Mouse (Mus musculus) hematopoietic multipotent progenitor cell, adult 10-12 weeks (in vitro differentiated cells): ENCODE measurements around the gene Dok1. TPM values are rescaled to one million over a fixed set of nuclear protein-coding genes. Genes with fewer than 3 reads are reported as not detected.

Source experiments
- polyA plus RNA-seq: library from polyadenylated mRNA; stranded (reverse); fragments of >175 nt; gene quantifications from 2 replicates; pipeline ENCODE4 v1.2.3, GENCODE M21; 2012; ENCODE audit warnings: low replicate concordance

The Dok1 gene
- polyA plus RNA-seq, result 102 and 131 TPM in 2 replicates

GRCm38 (mm10) chr6:83033249-83034185 lies at the start of gene Dok1, which contains the start of gene Loxl3:
Gene Dok1 (minus strand): TSS chr6:83033471.
Gene Loxl3 (plus strand): TSS chr6:83034173.

GRCm38 (mm10) chr6:83077630-83078323 lies 44.5 kb upstream of the Dok1 start, which contains the start of gene Pcgf1:
Gene Pcgf1 (plus strand): TSS chr6:83077869.

GRCm38 (mm10) chr6:83070247-83070310 lies 36.8 kb upstream of the Dok1 start, which contains the start of gene Tlx2:
Gene Tlx2 (minus strand): TSS chr6:83070293.

GRCm38 (mm10) chr6:83057790-83058189 lies 24.5 kb upstream of the Dok1 start, which contains the start of gene Dqx1:
Gene Dqx1 (plus strand): TSS chr6:83057844.

GRCm38 (mm10) chr6:83054871-83055431 lies 21.7 kb upstream of the Dok1 start, which contains the start of gene Htra2:
Gene Htra2 (minus strand): TSS chr6:83055273.

GRCm38 (mm10) chr6:83054074-83054851 lies 21.0 kb upstream of the Dok1 start, which contains the start of gene Aup1:
Gene Aup1 (plus strand): TSS chr6:83054521.

Other genes starting within 250 kb of the Dok1 start
- 5.5 and 9.5 TPM in 2 replicates for gene Sema4f, start 93.7 kb downstream of the Dok1 start, polyA plus RNA-seq
- gene M1ap, start 86.6 kb downstream of the Dok1 start, polyA plus RNA-seq, result 2.0 and 5.3 TPM in 2 replicates
- gene Loxl3, start 702 bp upstream of the Dok1 start, polyA plus RNA-seq, result 0.51 and 1.7 TPM in 2 replicates
- 1,215 and 2,402 TPM in 2 replicates for gene Aup1, start 21.1 kb upstream of the Dok1 start, polyA plus RNA-seq
- gene Htra2, start 21.8 kb upstream of the Dok1 start, polyA plus RNA-seq, result 35.3 and 41.7 TPM in 2 replicates
- 0.97 and 1.3 TPM in 2 replicates for gene Dqx1, start 24.4 kb upstream of the Dok1 start, polyA plus RNA-seq
- 0.25 TPM in 1 of 2 replicates, not detected in the other for gene Tlx2, start 36.8 kb upstream of the Dok1 start, polyA plus RNA-seq
- gene Pcgf1, start 44.4 kb upstream of the Dok1 start, polyA plus RNA-seq, result 7.9 and 13.4 TPM in 2 replicates
- 0.28 and 0.51 TPM in 2 replicates for gene Lbx2, start 52.9 kb upstream of the Dok1 start, polyA plus RNA-seq
- 12.7 and 12.8 TPM in 2 replicates for gene Ccdc142, start 68.1 kb upstream of the Dok1 start, polyA plus RNA-seq
- 3.6 and 7.5 TPM in 2 replicates for gene Gm42688, start 68.1 kb upstream of the Dok1 start, polyA plus RNA-seq
- gene Mrpl53, start 75.6 kb upstream of the Dok1 start, polyA plus RNA-seq, result 22.8 and 39.1 TPM in 2 replicates
- gene Mogs, start 82.0 kb upstream of the Dok1 start, polyA plus RNA-seq, result 89.6 and 121 TPM in 2 replicates
- gene Wbp1, start 88.1 kb upstream of the Dok1 start, polyA plus RNA-seq, result 58.0 and 86.2 TPM in 2 replicates
- 132 and 369 TPM in 2 replicates for gene Ino80b, start 92.0 kb upstream of the Dok1 start, polyA plus RNA-seq
- gene Rtkn, start 102.0 kb upstream of the Dok1 start, polyA plus RNA-seq, result 2.3 and 7.8 TPM in 2 replicates
- 0.18 and 0.59 TPM in 2 replicates for gene Wdr54, start 122.9 kb upstream of the Dok1 start, polyA plus RNA-seq
- gene 1700003E16Rik, start 122.9 kb upstream of the Dok1 start, polyA plus RNA-seq, result 0.06 and 0.30 TPM in 2 replicates
- 222 and 899 TPM in 2 replicates for gene Dctn1, start 132.4 kb upstream of the Dok1 start, polyA plus RNA-seq
- 0.34 and 0.66 TPM in 2 replicates for gene Slc4a5, start 186.4 kb upstream of the Dok1 start, polyA plus RNA-seq